Mouse (Mus musculus): Measurements from ENCODE around the gene Inf2. TPM values are rescaled to one million over a fixed set of nuclear protein-coding genes. Genes with fewer than 3 reads are reported as not detected.

Inf2 gene
- total RNA-seq (2021), result 10 to 100 TPM; 23.3 to 27.7 TPM
- long read RNA-seq, experiment 1, partial matches to known transcripts, result 3 of 4 reads
- long read RNA-seq, experiment 1, other reads (novel, unspliced or antisense), result 1 of 4 reads
- long read RNA-seq, experiment 2, partial matches to known transcripts, result 1 of 6 reads
- long read RNA-seq, experiment 2, other reads (novel, unspliced or antisense), result 5 of 6 reads

- peak; percentile 92 to 96 for DNase-seq
Observed at GRCm38 (mm10) chr12:112588426-112589256, at the start of gene Inf2. TSS of gene Inf2 (plus strand) at chr12:112588784.

DNA sequence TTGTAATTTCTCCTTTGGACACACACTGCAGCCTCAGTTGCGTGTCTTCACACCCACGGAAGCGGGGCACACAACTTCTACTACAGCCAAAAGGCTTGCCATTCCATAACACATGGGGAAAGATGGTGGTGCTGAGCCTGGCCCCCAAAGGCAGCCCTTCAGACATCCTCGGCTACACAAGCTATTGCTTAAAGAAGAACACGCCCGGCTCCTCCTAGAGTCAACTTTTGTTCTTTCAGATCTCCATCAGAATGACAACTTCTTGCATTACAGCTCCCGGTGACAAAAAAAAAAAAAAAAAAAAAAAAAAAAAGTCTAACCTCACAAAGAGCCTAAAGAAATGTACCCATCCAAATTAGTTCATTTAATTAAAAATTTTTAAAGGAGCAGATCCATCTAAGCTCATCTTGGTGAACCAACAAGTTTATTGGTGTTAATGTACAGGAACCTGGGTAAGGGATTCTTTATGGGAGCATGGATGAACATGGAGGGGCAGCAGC lies 49.1 kb upstream of the Inf2 start:
- no peak for DNase-seq

- no peak for DNase-seq
Observed at GRCm38 (mm10) chr12:112540321-112540720, 48.3 kb upstream of the Inf2 start.

DNA sequence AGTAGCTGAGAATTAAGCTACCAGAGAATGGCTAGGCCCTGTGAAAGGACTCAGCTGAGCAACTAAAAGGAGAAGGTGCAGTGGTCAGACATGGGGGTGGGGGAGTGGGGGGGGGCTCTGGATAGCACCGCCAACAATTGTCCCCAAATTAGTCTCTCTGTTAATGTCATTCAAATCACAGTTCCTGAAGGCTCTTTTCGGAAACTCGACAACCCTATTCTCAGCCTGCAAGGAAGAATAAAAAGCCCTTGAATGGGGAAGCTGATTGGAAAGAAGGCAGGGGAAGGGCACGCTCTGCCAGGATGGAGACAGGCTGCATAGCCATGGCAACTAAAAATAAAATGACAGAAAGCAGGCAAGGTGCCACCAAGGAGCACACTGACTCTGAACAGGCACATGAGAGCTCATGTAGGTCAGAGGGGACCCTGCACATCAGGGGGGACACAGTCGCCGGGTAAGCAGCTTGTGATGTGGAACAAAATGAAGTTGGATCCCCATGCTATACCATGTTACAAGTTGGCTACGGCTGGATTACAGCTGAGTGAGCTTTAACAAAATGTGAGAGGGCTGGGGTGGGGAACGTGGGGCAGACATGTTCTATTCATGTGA lies 47.0 kb upstream of the Inf2 start:
- DNase-seq, result no peak

DNA sequence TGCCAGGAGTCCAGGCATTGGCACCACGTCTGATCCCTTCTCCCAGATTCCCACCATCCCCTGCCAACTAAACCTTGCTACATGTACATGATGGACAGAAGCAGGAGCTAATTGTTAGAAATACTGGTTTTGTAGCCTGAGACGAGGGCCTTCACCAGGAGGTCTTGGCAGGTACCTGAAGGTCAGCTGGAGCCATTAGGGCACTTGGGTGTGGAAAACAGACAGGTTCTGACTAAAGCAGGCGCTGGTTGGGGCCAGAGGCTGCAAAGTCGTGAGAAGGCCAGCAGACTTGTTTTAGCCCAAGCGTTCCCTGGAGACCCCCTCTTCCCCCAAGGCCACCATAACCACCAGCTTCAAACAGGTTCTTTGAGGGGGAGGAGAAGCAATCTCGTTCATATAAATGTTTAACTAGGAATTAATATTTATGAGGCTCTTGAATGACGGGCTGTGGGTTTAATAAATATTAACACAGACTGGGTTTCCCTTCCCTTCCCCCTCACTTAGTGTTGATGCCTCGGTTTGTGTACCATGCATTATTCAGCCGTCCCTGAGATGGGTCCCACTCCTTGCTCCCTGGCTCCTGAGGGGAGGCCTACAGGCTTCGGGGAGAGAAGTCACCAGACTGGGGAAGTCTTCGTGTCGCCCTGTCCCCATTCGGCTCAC lies 46.2 kb upstream of the Inf2 start:
- no peak for DNase-seq

DNA sequence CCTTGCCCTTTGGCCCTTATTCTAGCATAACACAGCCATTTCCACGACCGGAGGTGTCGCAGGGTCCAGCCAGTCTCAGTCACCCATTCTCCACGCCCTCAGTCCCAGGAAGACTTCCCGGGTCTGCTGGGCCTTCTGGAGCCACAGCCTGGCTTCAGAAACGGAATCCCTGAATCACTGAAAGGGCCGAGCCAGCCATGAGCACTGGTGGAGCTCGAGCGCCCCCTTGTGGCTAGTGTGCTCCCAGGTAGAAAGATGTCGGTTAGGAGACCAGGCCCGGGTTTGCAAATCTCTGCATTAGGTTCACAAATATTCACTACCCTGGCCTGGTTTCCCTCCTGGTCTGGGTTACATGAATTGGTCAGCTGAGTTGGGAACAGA lies 45.7 kb upstream of the Inf2 start:
- DNase-seq, result peak; percentile 91 to 94

DNA sequence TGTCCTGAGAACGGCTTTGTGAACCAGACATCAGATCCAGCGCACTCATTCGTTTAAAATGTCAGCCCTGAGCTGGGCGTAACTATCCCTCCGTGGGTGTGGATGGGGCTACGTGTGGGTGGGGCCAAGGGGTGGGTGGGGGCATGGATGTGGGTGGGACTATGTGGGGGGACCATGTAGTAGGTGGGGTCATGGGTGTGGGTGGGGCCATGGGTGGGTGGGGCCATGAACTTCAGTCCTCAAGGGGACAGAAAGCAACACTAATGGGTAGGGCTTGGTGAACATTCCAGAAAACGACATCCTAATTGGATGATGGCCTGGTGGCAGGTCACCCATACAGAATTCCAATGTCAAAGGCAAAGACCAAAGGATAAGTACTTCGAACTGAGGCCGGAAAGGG lies 44.6 kb upstream of the Inf2 start:
- no peak for DNase-seq

GRCm38 (mm10) chr12:112544946-112545701 lies 43.5 kb upstream of the Inf2 start:
- no peak for DNase-seq

- DNase-seq, result no peak
Observed at GRCm38 (mm10) chr12:112546110-112546509, 42.5 kb upstream of the Inf2 start.

DNA sequence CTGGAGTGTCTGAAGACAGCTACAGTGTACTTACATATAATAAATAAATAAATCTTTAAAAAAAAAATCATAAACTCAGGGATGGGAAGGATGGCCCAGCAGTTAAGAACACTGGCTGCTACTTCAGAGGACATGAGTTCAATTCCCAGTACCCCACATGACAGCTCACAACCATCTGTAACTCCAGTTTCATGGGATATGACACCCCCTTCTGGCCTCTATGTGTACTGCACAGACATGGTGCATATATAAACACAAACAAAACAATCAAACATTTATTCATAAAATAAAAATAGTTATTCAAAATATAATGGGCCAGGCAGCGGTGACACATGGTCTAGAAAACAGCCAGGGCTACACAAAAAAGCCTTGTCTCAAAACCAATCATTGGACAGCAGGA lies 39.3 kb upstream of the Inf2 start:
- no peak for DNase-seq

DNA sequence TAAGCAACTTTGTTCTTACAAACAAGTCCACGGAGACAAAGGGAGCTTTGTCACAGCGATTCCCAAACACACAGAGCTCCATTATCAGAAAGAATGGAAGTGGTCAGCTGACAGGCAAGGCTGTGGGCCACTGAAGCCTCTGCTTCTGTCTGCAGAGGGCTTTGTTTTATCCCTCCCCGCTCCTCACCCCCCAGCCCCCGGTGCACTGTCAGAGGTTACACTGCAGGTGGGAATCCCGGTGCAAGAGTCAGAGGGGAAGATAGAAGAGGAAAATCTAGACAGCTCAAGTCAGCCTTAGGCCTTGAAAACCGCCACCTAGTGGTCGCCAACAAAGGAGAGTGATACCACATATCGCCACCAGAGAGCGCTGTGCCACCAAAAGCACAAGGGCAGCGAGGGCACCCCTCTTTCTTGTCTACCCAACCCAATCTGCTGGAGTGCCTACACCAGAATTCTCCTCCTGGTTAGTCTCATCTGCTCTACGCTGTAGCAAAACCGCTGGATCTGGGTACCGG lies 36.7 kb upstream of the Inf2 start:
- peak; percentile 84 to 85 for DNase-seq

GRCm38 (mm10) chr12:112552520-112552919 lies 36.1 kb upstream of the Inf2 start:
- DNase-seq, result no peak

GRCm38 (mm10) chr12:112554900-112555299 lies 33.7 kb upstream of the Inf2 start:
- no peak for DNase-seq

DNA sequence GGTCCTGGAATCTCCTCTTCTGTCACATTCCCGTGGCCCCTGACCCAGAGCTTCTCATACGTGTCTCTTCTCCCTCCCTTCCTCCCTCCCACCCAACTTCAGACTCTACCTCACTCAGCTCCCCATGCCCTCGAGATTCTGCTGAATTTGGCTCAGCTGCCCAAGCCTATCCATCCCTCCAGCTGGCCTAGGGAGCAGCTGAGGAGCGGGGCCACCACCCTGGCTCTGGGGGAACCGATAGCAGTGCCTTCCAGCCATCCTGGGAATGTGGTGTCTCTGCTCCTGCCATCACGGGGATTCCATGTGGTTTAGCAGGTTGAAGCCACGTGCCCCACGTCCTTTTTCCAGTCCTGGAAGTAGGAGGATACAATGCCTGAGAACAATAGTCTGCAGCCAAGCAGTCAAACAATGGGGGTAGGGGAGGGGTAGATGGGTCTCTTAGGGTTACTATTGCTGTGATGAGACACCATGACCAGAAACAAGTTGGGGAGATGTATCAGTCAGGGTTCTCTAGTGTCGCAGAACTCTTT lies 32.0 kb upstream of the Inf2 start:
- DNase-seq, result no peak

- DNase-seq, result no peak
Observed at GRCm38 (mm10) chr12:112557219-112557618, 31.4 kb upstream of the Inf2 start.

DNA sequence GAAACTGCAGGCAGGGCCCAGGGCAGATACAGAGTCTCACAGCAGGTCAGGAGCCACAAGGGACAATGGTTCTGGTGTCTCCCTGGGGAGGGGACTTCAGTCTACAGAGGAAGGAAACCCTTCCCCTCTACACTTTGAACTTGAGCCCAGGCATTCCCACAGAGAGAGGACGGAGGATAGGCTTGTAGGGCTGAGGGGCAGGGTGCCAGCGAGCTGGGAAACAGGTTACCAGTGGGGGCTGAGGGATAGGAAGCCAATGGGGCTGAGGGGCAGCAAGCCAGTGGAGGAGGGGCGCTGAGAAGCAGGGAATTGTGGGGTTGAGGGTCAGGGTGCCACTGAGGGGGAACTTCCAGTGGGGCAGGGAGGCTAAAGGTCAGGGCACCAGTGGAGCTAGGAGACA lies 29.4 kb upstream of the Inf2 start:
- DNase-seq, result peak in 1 of 2 experiments; percentile 67

DNA sequence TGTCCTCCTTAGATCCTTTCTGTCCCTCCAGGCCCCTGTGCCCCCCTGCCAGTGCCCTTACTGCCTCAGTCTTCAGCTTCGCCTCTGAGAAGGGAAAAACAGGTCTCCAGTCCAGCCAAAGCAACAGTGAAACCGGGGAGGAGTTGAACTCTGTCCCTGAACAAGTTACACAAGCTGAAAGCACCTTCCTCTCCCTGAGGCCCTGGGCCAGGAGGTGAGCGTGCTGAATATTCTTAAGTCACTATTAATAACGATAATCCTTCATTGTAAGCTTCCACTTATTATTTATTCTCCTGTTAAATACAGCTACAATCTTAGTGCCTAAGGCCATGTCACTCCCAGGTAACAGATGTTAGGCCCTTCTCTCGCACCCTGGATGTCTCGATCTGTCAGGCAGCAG lies 28.9 kb upstream of the Inf2 start:
- DNase-seq, result peak in 1 of 2 experiments; percentile 35

DNA sequence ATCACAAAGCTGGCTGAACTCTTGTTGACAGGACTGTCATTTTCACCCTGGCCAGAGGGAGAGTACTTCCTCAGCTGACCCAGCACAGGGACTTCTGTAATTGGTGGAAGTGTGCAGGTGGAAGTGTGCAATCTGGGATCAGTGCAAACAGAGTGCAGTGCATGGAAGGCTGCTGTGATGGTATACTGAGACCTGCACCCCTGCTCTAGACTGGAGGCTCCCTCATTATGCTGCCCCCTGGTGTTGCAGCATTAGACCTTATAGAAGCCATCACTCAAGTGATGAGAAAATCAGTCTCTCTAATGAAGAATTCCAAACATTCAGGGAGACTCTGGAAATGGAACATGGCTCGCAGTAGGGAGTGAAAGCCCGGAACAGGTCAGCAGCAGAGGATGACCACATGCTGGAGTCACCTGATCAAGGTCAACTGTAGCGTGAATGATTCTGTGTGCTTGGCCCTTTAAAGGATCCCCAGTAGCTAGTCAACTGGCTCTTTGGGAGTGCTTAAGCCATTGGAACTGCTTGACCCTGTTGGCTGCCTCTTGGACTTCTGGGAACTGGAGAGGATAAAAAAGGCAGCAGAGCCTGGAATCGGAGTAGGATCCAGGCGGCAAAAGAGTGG lies 28.3 kb upstream of the Inf2 start:
- DNase-seq, result peak in 1 of 2 experiments; percentile 61

- DNase-seq, result no peak
Observed at GRCm38 (mm10) chr12:112561163-112561562, 27.4 kb upstream of the Inf2 start.

DNA sequence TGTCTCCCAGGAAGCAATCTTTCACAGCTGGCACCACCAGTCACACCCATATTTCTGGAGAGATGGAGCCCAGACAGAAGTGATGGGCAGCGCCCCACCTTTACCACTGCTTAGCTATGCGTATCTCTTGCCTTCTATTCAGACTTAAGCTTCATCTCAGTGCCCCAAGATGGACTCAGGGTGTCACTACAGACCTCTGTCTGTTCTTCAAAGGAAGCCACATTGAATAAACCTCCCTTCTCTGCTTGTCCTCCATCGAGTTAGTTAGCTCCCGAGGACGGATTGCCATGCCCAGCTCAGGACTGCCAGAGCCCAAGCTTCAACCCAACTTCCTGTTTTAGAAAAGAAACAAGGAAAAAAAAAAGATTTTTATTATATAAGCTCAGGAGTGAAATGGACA lies 26.1 kb upstream of the Inf2 start:
- DNase-seq, result no peak

GRCm38 (mm10) chr12:112563011-112563410 lies 25.6 kb upstream of the Inf2 start:
- DNase-seq, result no peak
